Mouse (Mus musculus): ENCODE measurements around the gene Ccdc148. TPM values are rescaled to one million over a fixed set of nuclear protein-coding genes. Genes with fewer than 3 reads are reported as not detected.

Gene Ccdc148
- polyA plus RNA-seq, 1 experiment: 0.02 TPM

- peaks cover 7% of the 10 kb centered on the region for H3K36me3 ChIP-seq (ENCODE audit: control insufficient read depth, insufficient read depth)
- no peaks in the 10 kb centered on the region for H3K27me3 ChIP-seq (ENCODE audit: control insufficient read depth, insufficient read depth, insufficient read length)
- TF ChIP-seq MAX (IDR thresholded peaks at IDR 0.05) (no peak), CTCF (IDR thresholded peaks at IDR 0.05; ENCODE audit: control insufficient read depth, insufficient read depth, insufficient read length) (no peak), MYOG (IDR thresholded peaks at IDR 0.05; ENCODE audit: control insufficient read depth, extremely low read depth, insufficient read length) (no peak), USF1 (IDR thresholded peaks at IDR 0.05; ENCODE audit: low read depth) (no peak), FOSL1 (IDR thresholded peaks at IDR 0.05; ENCODE audit: insufficient read depth, low read length, poor library complexity, severe bottlenecking) (no peak), CEBPB (IDR thresholded peaks at IDR 0.05; ENCODE audit: low read depth) (no peak), MYOD1 (IDR thresholded peaks at IDR 0.05; ENCODE audit: control insufficient read depth, insufficient read length, low read depth) (no peak)
- H3K79me3 ChIP-seq (ENCODE audit: low read depth): peaks cover 94% of the 10 kb centered on the region
- no peak overlapping the region for H3K4me3 ChIP-seq (ENCODE audit: insufficient read depth, poor library complexity, severe bottlenecking)
- no peak overlapping the region for H3ac ChIP-seq (ENCODE audit: control insufficient read depth, insufficient read length, low read depth)
- peaks cover 98% of the 10 kb centered on the region for H3K79me2 ChIP-seq (ENCODE audit: control insufficient read depth, insufficient read depth)
These were observed 18.5 kb upstream of the Ccdc148 start for GRCm38 (mm10) chr2:59178960-59179359.

- TF ChIP-seq MAX (IDR thresholded peaks at IDR 0.05): no peak
- TF ChIP-seq USF1 (IDR thresholded peaks at IDR 0.05; ENCODE audit: low read depth): no peak
- TF ChIP-seq MYOD1 (IDR thresholded peaks at IDR 0.05; ENCODE audit: control insufficient read depth, insufficient read length, low read depth): no peak
- TF ChIP-seq FOSL1 (IDR thresholded peaks at IDR 0.05; ENCODE audit: insufficient read depth, low read length, poor library complexity, severe bottlenecking): no peak
- TF ChIP-seq CTCF (IDR thresholded peaks at IDR 0.05; ENCODE audit: control insufficient read depth, insufficient read depth, insufficient read length): no peak
- TF ChIP-seq CEBPB (IDR thresholded peaks at IDR 0.05; ENCODE audit: low read depth): no peak
- no peak for TF ChIP-seq MYOG (IDR thresholded peaks at IDR 0.05; ENCODE audit: control insufficient read depth, extremely low read depth, insufficient read length)
- no peaks in the 10 kb centered on the region for H3K27me3 ChIP-seq (ENCODE audit: control insufficient read depth, insufficient read depth, insufficient read length)
- peaks cover 98% of the 10 kb centered on the region for H3K79me2 ChIP-seq (ENCODE audit: control insufficient read depth, insufficient read depth)
- no peak overlapping the region for H3ac ChIP-seq (ENCODE audit: control insufficient read depth, insufficient read length, low read depth)
- H3K36me3 ChIP-seq (ENCODE audit: control insufficient read depth, insufficient read depth): peaks cover 1% of the 10 kb centered on the region
- H3K79me3 ChIP-seq (ENCODE audit: low read depth): peaks cover 95% of the 10 kb centered on the region
- no peak overlapping the region for H3K4me3 ChIP-seq (ENCODE audit: insufficient read depth, poor library complexity, severe bottlenecking)
These were observed 17.7 kb upstream of the Ccdc148 start for GRCm38 (mm10) chr2:59178191-59178590.

DNA sequence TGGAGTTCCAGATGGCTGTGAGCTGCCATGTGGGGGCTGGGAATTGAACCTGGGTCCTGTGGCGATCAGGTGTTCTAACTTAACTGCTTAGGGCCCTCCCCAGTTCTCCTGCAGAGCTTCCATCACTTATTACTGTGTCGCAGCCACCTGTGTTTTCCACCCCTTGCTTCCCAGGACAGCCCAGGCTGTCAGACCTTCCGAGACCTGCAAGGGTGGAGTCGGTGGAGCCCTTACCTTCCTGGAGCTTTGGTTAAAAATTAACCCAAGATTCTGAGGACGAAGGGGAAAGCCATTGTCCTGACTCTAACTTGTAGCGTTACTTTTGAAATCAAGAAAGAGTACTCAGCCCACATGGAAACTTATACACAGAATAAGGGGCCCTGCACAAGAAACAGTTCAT is 15.4 kb upstream of the Ccdc148 start:
- Histone ChIP-seq H3ac (ENCODE audit: control insufficient read depth, insufficient read length, low read depth) (no peak overlapping the region), H3K79me2 (ENCODE audit: control insufficient read depth, insufficient read depth) (peaks cover 98% of the 10 kb centered on the region), H3K4me3 (ENCODE audit: insufficient read depth, poor library complexity, severe bottlenecking) (no peak overlapping the region), H3K79me3 (ENCODE audit: low read depth) (peaks cover 96% of the 10 kb centered on the region), H3K27me3 (ENCODE audit: control insufficient read depth, insufficient read depth, insufficient read length) (no peaks in the 10 kb centered on the region), H3K36me3 (ENCODE audit: control insufficient read depth, insufficient read depth) (no peaks in the 10 kb centered on the region)
- TF ChIP-seq FOSL1 (IDR thresholded peaks at IDR 0.05; ENCODE audit: insufficient read depth, low read length, poor library complexity, severe bottlenecking) (no peak), MAX (IDR thresholded peaks at IDR 0.05) (no peak), USF1 (IDR thresholded peaks at IDR 0.05; ENCODE audit: low read depth) (no peak), MYOG (IDR thresholded peaks at IDR 0.05; ENCODE audit: control insufficient read depth, extremely low read depth, insufficient read length) (no peak), CEBPB (IDR thresholded peaks at IDR 0.05; ENCODE audit: low read depth) (no peak), CTCF (IDR thresholded peaks at IDR 0.05; ENCODE audit: control insufficient read depth, insufficient read depth, insufficient read length) (no peak), MYOD1 (IDR thresholded peaks at IDR 0.05; ENCODE audit: control insufficient read depth, insufficient read length, low read depth) (no peak)

DNA sequence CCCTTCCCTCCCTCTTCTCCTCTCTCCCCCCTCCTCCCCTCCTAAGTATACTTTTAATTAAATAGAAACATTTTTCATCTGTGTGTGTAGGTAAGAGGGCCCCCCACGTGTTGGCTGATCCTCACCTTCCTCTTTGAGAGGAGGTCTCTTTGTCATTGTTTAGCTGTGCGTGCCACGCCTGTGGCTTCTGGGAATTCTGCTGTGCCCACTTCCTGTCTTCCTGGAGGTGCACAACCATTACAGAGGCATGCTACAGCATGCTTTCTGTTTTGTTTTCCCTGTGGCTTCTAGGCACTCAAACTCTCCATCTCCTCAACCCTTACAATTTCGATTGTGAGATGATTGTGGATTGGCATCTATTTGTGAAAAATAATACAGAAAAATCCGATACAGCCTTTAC is 11.1 kb upstream of the Ccdc148 start:
- no peak overlapping the region for H3ac ChIP-seq (ENCODE audit: control insufficient read depth, insufficient read length, low read depth)
- H3K79me2 ChIP-seq (ENCODE audit: control insufficient read depth, insufficient read depth): peaks cover 100% of the 10 kb centered on the region
- TF ChIP-seq MAX (IDR thresholded peaks at IDR 0.05): peak; percentile 89
- TF ChIP-seq FOSL1 (IDR thresholded peaks at IDR 0.05; ENCODE audit: insufficient read depth, low read length, poor library complexity, severe bottlenecking): no peak
- peaks cover 97% of the 10 kb centered on the region for H3K79me3 ChIP-seq (ENCODE audit: low read depth)
- no peaks in the 10 kb centered on the region for H3K27me3 ChIP-seq (ENCODE audit: control insufficient read depth, insufficient read depth, insufficient read length)
- H3K36me3 ChIP-seq (ENCODE audit: control insufficient read depth, insufficient read depth): no peaks in the 10 kb centered on the region
- H3K4me3 ChIP-seq (ENCODE audit: insufficient read depth, poor library complexity, severe bottlenecking): no peak overlapping the region

- H3K27me3 ChIP-seq (ENCODE audit: control insufficient read depth, insufficient read depth, insufficient read length): no peaks in the 10 kb centered on the region
- H3K36me3 ChIP-seq (ENCODE audit: control insufficient read depth, insufficient read depth): no peaks in the 10 kb centered on the region
- H3K79me3 ChIP-seq (ENCODE audit: low read depth): peaks cover 97% of the 10 kb centered on the region
- H3K4me3 ChIP-seq (ENCODE audit: insufficient read depth, poor library complexity, severe bottlenecking): no peak overlapping the region
- H3K79me2 ChIP-seq (ENCODE audit: control insufficient read depth, insufficient read depth): peaks cover 100% of the 10 kb centered on the region
- no peak overlapping the region for H3ac ChIP-seq (ENCODE audit: control insufficient read depth, insufficient read length, low read depth)
- TF ChIP-seq FOSL1 (IDR thresholded peaks at IDR 0.05; ENCODE audit: insufficient read depth, low read length, poor library complexity, severe bottlenecking) (no peak), MAX (IDR thresholded peaks at IDR 0.05) (no peak), CEBPB (IDR thresholded peaks at IDR 0.05; ENCODE audit: low read depth) (no peak), MYOD1 (IDR thresholded peaks at IDR 0.05; ENCODE audit: control insufficient read depth, insufficient read length, low read depth) (no peak), USF1 (IDR thresholded peaks at IDR 0.05; ENCODE audit: low read depth) (no peak), CTCF (IDR thresholded peaks at IDR 0.05; ENCODE audit: control insufficient read depth, insufficient read depth, insufficient read length) (no peak), MYOG (IDR thresholded peaks at IDR 0.05; ENCODE audit: control insufficient read depth, extremely low read depth, insufficient read length) (no peak)
These were observed 10.1 kb upstream of the Ccdc148 start for GRCm38 (mm10) chr2:59170593-59170992.

DNA sequence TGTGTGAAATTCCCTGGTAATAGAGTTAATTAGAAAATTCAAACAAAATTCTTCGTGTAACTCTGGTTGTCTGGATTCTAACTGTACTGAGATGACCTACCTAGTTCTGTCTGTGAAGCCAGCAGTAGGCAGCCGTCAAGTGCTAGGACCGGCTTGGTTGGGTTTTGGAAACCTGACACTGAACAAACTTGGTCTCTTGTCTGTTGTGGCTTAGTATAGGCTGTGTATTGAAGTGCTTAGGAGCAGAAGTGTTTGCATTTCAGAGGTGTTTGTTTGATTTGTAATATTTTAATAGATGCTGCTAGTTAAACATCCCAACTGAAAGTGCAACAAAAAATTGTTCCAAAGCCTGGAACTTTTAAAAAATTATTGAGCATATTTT is 9.7 kb upstream of the Ccdc148 start:
- peaks cover 97% of the 10 kb centered on the region for H3K79me3 ChIP-seq (ENCODE audit: low read depth)
- H3K79me2 ChIP-seq (ENCODE audit: control insufficient read depth, insufficient read depth): peaks cover 100% of the 10 kb centered on the region
- no peak overlapping the region for H3K4me3 ChIP-seq (ENCODE audit: insufficient read depth, poor library complexity, severe bottlenecking)
- TF ChIP-seq USF1 (IDR thresholded peaks at IDR 0.05; ENCODE audit: low read depth): no peak
- TF ChIP-seq CTCF (IDR thresholded peaks at IDR 0.05; ENCODE audit: control insufficient read depth, insufficient read depth, insufficient read length): no peak
- TF ChIP-seq MYOG (IDR thresholded peaks at IDR 0.05; ENCODE audit: control insufficient read depth, extremely low read depth, insufficient read length): no peak
- TF ChIP-seq MAX (IDR thresholded peaks at IDR 0.05): no peak
- no peak for TF ChIP-seq CEBPB (IDR thresholded peaks at IDR 0.05; ENCODE audit: low read depth)
- TF ChIP-seq FOSL1 (IDR thresholded peaks at IDR 0.05; ENCODE audit: insufficient read depth, low read length, poor library complexity, severe bottlenecking): no peak
- TF ChIP-seq MYOD1 (IDR thresholded peaks at IDR 0.05; ENCODE audit: control insufficient read depth, insufficient read length, low read depth): no peak
- no peak overlapping the region for H3ac ChIP-seq (ENCODE audit: control insufficient read depth, insufficient read length, low read depth)
- no peaks in the 10 kb centered on the region for H3K27me3 ChIP-seq (ENCODE audit: control insufficient read depth, insufficient read depth, insufficient read length)
- H3K36me3 ChIP-seq (ENCODE audit: control insufficient read depth, insufficient read depth): no peaks in the 10 kb centered on the region
